Mouse (Mus musculus) heart, postnatal 0 days (tissue): ENCODE data around the gene Med20.

Source experiments
- CTCF ChIP-seq: IDR thresholded peaks from 2 replicates; pipeline ENCODE4 v1.5.1; 2016; ENCODE audit warnings: antibody characterized with exemption, control low read depth, low read depth
- EP300 ChIP-seq: IDR thresholded peaks from 2 replicates; pipeline ENCODE4 v1.6.1; 2016; ENCODE audit warnings: antibody characterized with exemption, low read depth

GRCm38 (mm10) chr17:47568951-47569527 is 42.3 kb upstream of the Med20 start:
- TF ChIP-seq EP300 (no peak), CTCF (no peak)
